Mouse (Mus musculus) ES-E14 (cell line): ENCODE results near the gene Tlk1. TPM values are rescaled to one million over a fixed set of nuclear protein-coding genes. Genes with fewer than 3 reads are reported as not detected.

Experiments used
- DNase-seq: peaks from one replicate; pipeline ENCODE4 v3.0.0-alpha.2; 2013; ENCODE audit warnings: low read depth, low spot score
- H3K27ac ChIP-seq: 2 replicates; pipeline ENCODE4 v1.5.1; 2012; ENCODE audit warnings: low read depth, mild to moderate bottlenecking, low read length, moderate library complexity, mixed read lengths; ENCODE audit not compliant: poor library complexity, insufficient read depth, severe bottlenecking
- H3K36me3 ChIP-seq: 2 replicates; pipeline ENCODE4 v1.6.1; 2012; ENCODE audit warnings: mild to moderate bottlenecking, low read length, moderate library complexity, mixed read lengths; ENCODE audit not compliant: control insufficient read depth, poor library complexity, insufficient read depth, severe bottlenecking
- H3K4me1 ChIP-seq, 2 experiments: fragments of 150-350 bp in 1 of 2; sonication (generic) in 1 of 2; 2 replicates each; pipeline ENCODE4 v1.6.1; 2012; ENCODE audit warnings: low read length in 2 of 2, mild to moderate bottlenecking in 1 of 2, mixed read lengths in 1 of 2; ENCODE audit not compliant: control insufficient read depth in 2 of 2, insufficient read depth in 2 of 2, poor library complexity in 1 of 2
- H3K4me3 ChIP-seq, 2 experiments: fragments of 150-350 bp in 1 of 2; sonication (generic) in 1 of 2; 2 replicates each; pipeline ENCODE4 v1.5.1; 2012; ENCODE audit warnings: low read length in 2 of 2, low read depth in 1 of 2, mild to moderate bottlenecking in 1 of 2, mixed read lengths in 1 of 2; ENCODE audit not compliant: insufficient read depth in 1 of 2, poor library complexity in 1 of 2, severe bottlenecking in 1 of 2
- H3K9ac ChIP-seq: 2 replicates; pipeline ENCODE4 v1.6.1; 2012; ENCODE audit warnings: low read depth, mild to moderate bottlenecking, low read length, mixed read lengths; ENCODE audit not compliant: poor library complexity, insufficient read depth, severe bottlenecking
- H3K9me3 ChIP-seq: fragments of 150-350 bp; sonication (generic); 2 replicates; pipeline ENCODE4 v1.6.1; 2012; ENCODE audit warnings: low read depth, mild to moderate bottlenecking, low read length; ENCODE audit not compliant: control insufficient read depth, insufficient read depth
- CHD2 ChIP-seq: IDR thresholded peaks from 2 replicates; pipeline ENCODE4 v1.6.1; 2014; ENCODE audit warnings: mild to moderate bottlenecking, low read depth, low read length, inconsistent platforms
- HCFC1 ChIP-seq: IDR thresholded peaks from 2 replicates; pipeline ENCODE4 v1.6.1; 2012; ENCODE audit warnings: low read length, inconsistent platforms, borderline replicate concordance; ENCODE audit not compliant: insufficient read depth
- MAFK ChIP-seq: IDR thresholded peaks from 2 replicates; pipeline ENCODE4 v1.6.1; 2014; ENCODE audit warnings: mild to moderate bottlenecking, low read depth, low read length, inconsistent platforms; ENCODE audit not compliant: insufficient read depth
- ZC3H11A ChIP-seq: IDR thresholded peaks from 2 replicates; pipeline ENCODE4 v1.6.1; 2012; ENCODE audit warnings: low read depth, mild to moderate bottlenecking, inconsistent platforms, low read length, borderline replicate concordance
- ZNF384 ChIP-seq: IDR thresholded peaks from 2 replicates; pipeline ENCODE4 v1.6.1; 2012; ENCODE audit warnings: low read depth, low read length, inconsistent platforms
- in situ Hi-C, 2 experiments: fragments of 600-800 bp; cut with MboI; formaldehyde crosslinking; loops; one replicate each; pipeline ENCODE4 v1.15.1; 2025; ENCODE audit warnings: low sequenced_read_pairs in 2 of 2, inconsistent platforms in 1 of 2; ENCODE audit not compliant: unreplicated experiment in 2 of 2
- total RNA-seq: library from RNA; depleted of rRNA; stranded (reverse); fragments of 300-350 nt; gene quantifications from 2 replicates; pipeline ENCODE4 v1.2.3, GENCODE M21; 2012

Gene Tlk1
- total RNA-seq, 1 experiment, result 37.2 TPM

GRCm38 (mm10) chr2:70702403-70702802 lies 123.1 kb downstream of the Tlk1 start:
- Histone ChIP-seq H3K9me3 (no peaks in the 10 kb centered on the region), H3K4me3 (no peak overlapping the region), H3K4me1 (peaks cover 0 to 3% of the 10 kb centered on the region in 2 experiments; a peak in 1 of 4 replicates), H3K27ac (no peak overlapping the region), H3K9ac (no peak overlapping the region), H3K36me3 (no peaks in the 10 kb centered on the region)
- no peak for DNase-seq
- no peak for TF ChIP-seq ZC3H11A
- TF ChIP-seq ZNF384, result no peak
- TF ChIP-seq CHD2, result no peak
- TF ChIP-seq HCFC1, result no peak
- no peak for TF ChIP-seq MAFK
- in situ Hi-C loops, result loop anchor here in 1 of 2 experiments (10.0 kb wide), 1 partner anchor 342 kb away; no protein-coding TSS in a partner anchor

DNA sequence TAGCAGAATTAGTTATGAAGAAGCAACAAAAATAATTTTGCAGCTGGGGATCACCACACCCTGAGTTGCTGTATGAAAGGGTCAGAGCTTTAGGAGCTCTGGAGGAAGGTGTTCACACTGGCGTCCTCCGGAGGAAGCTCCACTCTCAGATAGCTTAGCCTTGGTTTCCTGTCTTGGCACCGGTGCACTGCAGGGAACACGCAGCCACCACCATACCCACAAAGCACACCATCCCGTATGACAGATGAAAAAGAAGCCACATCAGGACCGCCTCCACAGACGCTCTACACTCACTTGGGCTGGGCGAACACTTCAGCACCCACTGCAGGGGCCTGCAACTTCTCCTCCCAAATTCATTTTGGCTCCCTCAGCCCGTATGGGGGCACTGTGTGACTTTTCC lies 124.0 kb downstream of the Tlk1 start:
- DNase-seq, result no peak
- in situ Hi-C loops, result loop anchor here in 1 of 2 experiments (10.0 kb wide), 1 partner anchor 343 kb away; no protein-coding TSS in a partner anchor
- H3K9ac ChIP-seq, result no peak overlapping the region
- no peak overlapping the region for H3K4me3 ChIP-seq
- TF ChIP-seq MAFK (no peak), HCFC1 (no peak), ZC3H11A (no peak), CHD2 (no peak), ZNF384 (no peak)
- H3K4me1 ChIP-seq, result peaks cover 0 to 3% of the 10 kb centered on the region in 2 experiments; a peak in 1 of 4 replicates
- H3K36me3 ChIP-seq, result no peaks in the 10 kb centered on the region
- no peak overlapping the region for H3K27ac ChIP-seq
- no peaks in the 10 kb centered on the region for H3K9me3 ChIP-seq

DNA sequence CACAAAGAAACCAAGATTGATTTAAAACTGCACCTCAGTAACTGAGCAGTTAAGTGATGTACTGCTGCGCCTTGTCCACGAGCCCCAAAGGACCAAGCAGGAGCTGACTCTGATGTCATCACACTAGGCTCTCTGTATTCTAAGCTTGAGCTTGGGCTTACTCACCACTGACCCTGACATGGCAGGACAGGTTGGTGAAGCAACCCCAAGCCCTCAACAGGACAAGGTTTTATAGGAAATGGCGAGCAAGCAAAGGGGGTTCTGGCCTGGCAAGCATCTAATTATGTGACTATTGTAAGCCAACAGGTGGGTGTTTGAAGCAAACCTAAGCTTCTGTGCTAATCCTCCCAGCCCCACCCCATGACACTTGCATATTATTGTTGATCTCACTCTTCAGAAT lies 124.7 kb downstream of the Tlk1 start:
- no peaks in the 10 kb centered on the region for H3K9me3 ChIP-seq
- in situ Hi-C loops, result loop anchor here in 1 of 2 experiments (10.0 kb wide), 1 partner anchor 344 kb away; no protein-coding TSS in a partner anchor
- TF ChIP-seq HCFC1 (no peak), ZC3H11A (no peak), ZNF384 (no peak), CHD2 (no peak), MAFK (no peak)

GRCm38 (mm10) chr2:70695712-70696111 lies 129.8 kb downstream of the Tlk1 start:
- no peak for DNase-seq
- Histone ChIP-seq H3K9ac (no peak overlapping the region), H3K9me3 (no peaks in the 10 kb centered on the region), H3K4me1 (peaks cover 0 to under 1% of the 10 kb centered on the region in 2 experiments; a peak in 3 of 4 replicates), H3K4me3 (no peak overlapping the region), H3K27ac (no peak overlapping the region), H3K36me3 (peaks cover 9% of the 10 kb centered on the region; the same call in 1 of the 2 replicates)
- no peak for TF ChIP-seq HCFC1
- TF ChIP-seq ZNF384, result no peak
- TF ChIP-seq MAFK, result no peak
- no peak for TF ChIP-seq ZC3H11A
- no peak for TF ChIP-seq CHD2
- in situ Hi-C loops, result no loop called here

More for the DNA sequence above, 124.7 kb downstream of the Tlk1 start:
- peaks cover 0 to 3% of the 10 kb centered on the region in 2 experiments; a peak in 1 of 4 replicates for H3K4me1 ChIP-seq
- DNase-seq, result no peak
- H3K9ac ChIP-seq, result no peak overlapping the region
- H3K4me3 ChIP-seq, result no peak overlapping the region
- no peaks in the 10 kb centered on the region for H3K36me3 ChIP-seq
- no peak overlapping the region for H3K27ac ChIP-seq

- TF ChIP-seq ZC3H11A, result no peak
- no peak for TF ChIP-seq ZNF384
- Histone ChIP-seq H3K36me3 (peaks cover 29% of the 10 kb centered on the region), H3K9me3 (no peaks in the 10 kb centered on the region)
Measured at GRCm38 (mm10) chr2:70690195-70690594, 135.3 kb downstream of the Tlk1 start.

More at GRCm38 (mm10) chr2:70690195-70690594, 135.3 kb downstream of the Tlk1 start:
- Histone ChIP-seq H3K4me3 (peak overlapping the region; percentile 14 to 46), H3K27ac (peak overlapping the region; percentile 52), H3K4me1 (peaks cover 0 to 16% of the 10 kb centered on the region in 2 experiments), H3K9ac (peak overlapping the region; percentile 43)
- DNase-seq, result peak; percentile 59
- in situ Hi-C loops, result no loop called here
